Mouse (Mus musculus): ENCODE measurements around the gene Lrch2. TPM values are rescaled to one million over a fixed set of nuclear protein-coding genes. Genes with fewer than 3 reads are reported as not detected.
"Not testable (repeated sequence)": the region's sequence is repeated elsewhere in the genome, so short reads cannot be mapped to it uniquely, and the experiment has no call there.

The Lrch2 gene
- 10 to 100 TPM; 23.4 to 23.9 TPM for total RNA-seq (2021)
- long read RNA-seq, experiment 1, partial matches to known transcripts = 2 of 3 reads
- long read RNA-seq, experiment 1, other reads (novel, unspliced or antisense) = 1 of 3 reads
- long read RNA-seq, experiment 2, partial matches to known transcripts = 0 of 1 reads
- long read RNA-seq, experiment 2, other reads (novel, unspliced or antisense) = 1 of 1 reads

GRCm38 (mm10) chrX:147553421-147554201 is at the start of gene Lrch2:
Gene Lrch2 (minus strand): TSS chrX:147554081.
- DNase-seq (ENCODE audit: low spot score in 2 of 2) = peak; percentile 27 to 47

DNA sequence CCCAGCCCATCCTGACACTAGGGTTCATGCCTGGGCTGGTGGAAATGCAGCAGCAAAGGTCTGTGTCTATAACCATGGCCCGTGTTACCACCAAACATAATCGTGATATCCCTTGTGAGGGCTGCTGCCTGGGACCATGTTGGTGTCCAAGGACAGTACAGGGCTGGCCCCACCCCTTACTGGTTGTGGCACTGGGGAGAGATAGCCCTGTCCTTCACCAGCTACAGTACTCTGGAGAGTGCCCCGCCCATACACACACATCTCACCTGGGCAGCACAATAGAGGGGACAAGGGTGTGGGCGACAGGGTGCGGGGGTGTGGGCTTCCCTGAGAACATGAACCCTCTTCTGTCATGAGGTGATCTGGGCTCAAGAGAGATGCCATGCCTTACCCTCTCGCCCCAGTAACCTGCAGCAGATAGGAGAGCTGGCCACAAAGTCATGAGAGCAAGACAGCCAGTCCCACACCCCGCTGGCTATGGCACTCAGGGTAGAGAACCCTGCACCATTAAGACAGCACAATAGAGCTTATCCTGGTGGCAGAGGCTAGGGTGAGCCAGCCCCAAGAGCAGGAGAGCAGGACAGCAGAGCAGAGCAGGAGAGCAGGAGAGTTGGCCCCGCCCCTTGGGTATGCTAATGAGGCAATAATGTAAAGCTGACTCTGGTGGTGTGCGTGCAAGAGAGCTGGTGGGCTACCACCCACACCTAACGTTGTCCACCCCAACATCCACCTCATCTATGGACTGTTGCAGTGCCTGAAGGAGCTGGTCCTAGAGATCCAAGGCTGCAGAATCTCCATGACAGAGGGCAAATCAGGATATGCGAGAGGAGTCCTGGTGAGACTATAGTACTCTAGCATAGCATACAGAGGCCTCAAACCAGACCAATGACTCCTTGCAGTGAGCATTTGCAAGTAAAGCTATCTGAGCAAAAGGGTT is 12.7 kb downstream of the Lrch2 start:
- no peak for DNase-seq (ENCODE audit: low spot score in 2 of 2)

- no peak for DNase-seq (ENCODE audit: low spot score in 2 of 2)
Observed at GRCm38 (mm10) chrX:147538377-147538776, 15.5 kb downstream of the Lrch2 start.

GRCm38 (mm10) chrX:147537117-147537516 is 16.8 kb downstream of the Lrch2 start:
- not testable (repeated sequence) for DNase-seq (ENCODE audit: low spot score in 2 of 2)

DNA sequence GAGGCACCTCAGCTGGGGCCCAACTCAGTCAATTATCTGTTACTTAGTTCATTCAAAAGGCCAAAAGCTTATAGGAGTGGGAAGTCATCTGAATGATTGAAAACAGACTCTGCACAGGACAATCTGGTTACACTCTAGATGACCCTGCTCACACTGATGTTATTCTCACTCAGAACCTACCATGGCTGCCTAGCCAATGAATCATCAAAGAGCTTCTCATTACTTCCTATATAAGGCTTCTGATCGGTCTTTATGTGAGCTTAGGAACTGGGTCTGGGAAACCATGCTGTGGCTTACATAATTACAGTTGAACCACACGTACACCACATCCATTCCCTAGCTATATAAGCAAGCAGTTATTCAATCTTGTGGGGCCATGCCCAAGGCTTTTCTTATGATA is 18.3 kb downstream of the Lrch2 start:
- no peak for DNase-seq (ENCODE audit: low spot score in 2 of 2)

DNA sequence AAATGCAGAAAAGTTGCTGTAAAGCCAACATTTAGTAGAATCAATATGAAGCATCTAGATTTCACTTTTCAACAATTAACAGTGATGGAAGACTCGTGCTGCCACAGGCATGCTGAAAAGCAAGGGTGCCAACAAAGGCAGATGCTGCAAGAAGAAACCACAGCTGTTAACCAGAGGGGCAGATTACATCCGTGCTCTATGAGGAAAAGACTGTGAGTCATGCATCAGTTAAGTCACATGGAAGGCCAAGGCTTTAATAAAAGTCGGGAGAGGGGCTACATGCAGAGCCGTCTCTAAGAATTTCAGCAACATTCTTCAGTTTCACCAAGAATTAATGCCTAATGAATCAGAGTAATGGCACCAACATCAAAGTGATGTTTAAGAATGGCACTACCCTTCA is 22.2 kb downstream of the Lrch2 start:
- no peak for DNase-seq (ENCODE audit: low spot score in 2 of 2)

DNA sequence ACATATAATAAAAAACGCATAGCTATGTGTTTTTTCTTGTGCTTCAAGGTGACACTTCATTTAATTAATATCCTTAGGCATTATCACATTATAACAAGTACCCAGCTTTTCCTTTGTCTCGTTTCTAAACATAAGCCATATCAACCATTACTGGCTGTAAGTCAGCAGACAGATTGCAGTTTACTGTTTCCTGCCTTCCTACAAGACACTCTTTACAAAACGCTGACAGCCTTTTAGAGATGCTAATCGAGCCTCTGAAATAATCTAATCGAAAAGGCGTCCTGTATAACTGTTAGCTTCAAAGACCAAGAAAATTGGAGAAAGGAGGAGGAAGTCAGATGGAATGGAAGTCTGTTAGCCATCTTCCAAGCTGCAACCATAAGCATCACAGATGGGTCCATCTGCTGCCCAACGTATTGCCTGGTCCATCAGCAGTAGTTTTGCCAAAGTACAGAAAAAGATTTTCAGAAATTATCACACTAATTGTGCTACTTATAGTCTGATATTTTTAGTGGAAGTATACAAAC is 26.2 kb downstream of the Lrch2 start:
- no peak for DNase-seq (ENCODE audit: low spot score in 2 of 2)

DNA sequence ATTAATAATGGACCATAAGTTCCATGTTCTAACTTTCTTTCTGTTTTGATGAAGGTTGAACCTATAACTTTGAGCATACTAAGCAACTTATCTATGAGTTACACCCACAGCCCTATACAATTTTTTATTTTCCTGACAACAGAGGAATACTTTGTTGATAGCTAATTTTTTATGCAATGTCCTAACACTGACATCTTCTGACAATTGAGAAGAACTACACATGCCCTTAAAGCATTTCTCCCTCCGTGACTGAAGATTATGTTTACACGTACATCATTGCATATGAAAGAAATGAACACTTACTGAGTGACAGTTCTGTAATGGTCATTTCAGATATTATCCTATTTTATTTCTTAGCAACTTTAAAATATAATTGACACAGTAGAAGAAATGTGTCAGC is 64.3 kb downstream of the Lrch2 start:
- no peak for DNase-seq (ENCODE audit: low spot score in 2 of 2)

GRCm38 (mm10) chrX:147453610-147454009 is 100.3 kb downstream of the Lrch2 start, which contains the start of gene Vmn1r239-ps:
Gene Vmn1r239-ps (minus strand): TSS chrX:147453710.
- not testable (repeated sequence) for DNase-seq (ENCODE audit: low spot score in 2 of 2)

GRCm38 (mm10) chrX:147443386-147443785 is 110.5 kb downstream of the Lrch2 start:
- DNase-seq (ENCODE audit: low spot score in 2 of 2) = no peak

DNA sequence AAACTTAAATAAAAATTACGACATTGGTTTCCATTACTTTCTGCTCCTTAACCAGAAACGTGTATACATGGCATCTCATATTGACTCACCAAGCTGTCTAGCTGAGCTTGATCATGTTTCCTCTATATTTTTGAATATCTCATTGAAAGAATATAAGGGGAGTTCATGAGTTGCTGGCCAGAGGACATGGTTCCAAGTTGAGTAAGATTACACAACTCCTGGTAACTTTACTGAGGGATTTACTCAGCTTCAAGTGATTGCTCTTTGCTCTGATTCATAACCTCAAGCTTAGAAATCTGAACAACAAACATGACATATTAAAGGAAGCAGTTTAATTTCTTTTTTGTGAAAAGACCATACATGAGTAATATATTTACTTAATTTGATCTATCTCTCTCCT is 118.5 kb downstream of the Lrch2 start:
- DNase-seq (ENCODE audit: low spot score in 2 of 2) = no peak

DNA sequence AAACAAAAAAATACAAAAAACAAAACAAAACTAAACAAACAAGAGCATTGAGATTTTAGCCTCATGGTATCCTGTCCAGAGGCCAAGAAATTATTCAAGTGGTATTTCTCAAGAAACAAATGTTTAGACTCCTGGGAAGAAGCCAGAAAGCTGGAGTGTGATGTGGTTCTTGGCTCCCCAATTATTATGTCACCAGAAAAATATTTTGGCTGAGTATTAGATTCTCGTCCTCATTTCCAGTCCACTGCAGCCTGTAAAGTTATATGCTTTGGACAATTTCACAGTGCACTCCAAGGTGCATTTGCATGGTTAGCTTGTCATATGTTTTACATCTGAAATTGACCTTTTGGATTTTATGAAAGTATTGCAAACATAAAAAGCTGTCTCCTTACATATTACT is 124.1 kb downstream of the Lrch2 start:
- no peak for DNase-seq (ENCODE audit: low spot score in 2 of 2)

GRCm38 (mm10) chrX:147429129-147429528 is 124.8 kb downstream of the Lrch2 start, which contains the start of gene Il13ra2:
Gene Il13ra2 (minus strand): TSS chrX:147429192.
- no peak for DNase-seq (ENCODE audit: low spot score in 2 of 2)

Other genes with a start within 250 kb of the Lrch2 start
- gene Il13ra2, start 124.9 kb downstream of the Lrch2 start, total RNA-seq (2021) = 1 to 10 TPM in 1 of 2 experiments, under 1 TPM in 1; 0.56 to 1.0 TPM
- gene Vmn1r239-ps, start 100.4 kb downstream of the Lrch2 start, total RNA-seq (2021) = not detected
- not detected for gene Gm15128, start 211.9 kb upstream of the Lrch2 start, total RNA-seq (2021)